Mouse (Mus musculus): ENCODE measurements around the gene Cspg5.

- TF ChIP-seq GATA1 (IDR thresholded peaks at IDR 0.05; ENCODE audit: low read length), result no peak
- TF ChIP-seq TAL1 (IDR thresholded peaks at IDR 0.05; ENCODE audit: low read length), result no peak
These were observed 14.5 kb upstream of the Cspg5 start for GRCm38 (mm10) chr9:110229112-110229511.
